Mouse (Mus musculus) forebrain, postnatal 0 days (tissue): ENCODE measurements at regions not wholly inside any gene's neighbourhood (a gene's known extent, or its start where the extent isn't known, plus 50 kb on each side); places are given as distances from the start of the nearest gene placed in this dataset.
"Not testable (repeated sequence)": the region's sequence is repeated elsewhere in the genome, so short reads cannot be mapped to it uniquely, and the experiment has no call there.

Source experiments
- ATAC-seq: fragments of 200-750 bp; cut with Nextera tagmentation; 2 replicates; pipeline ENCODE4 v1.8.0; 2017; ENCODE audit warnings: mild to moderate bottlenecking, moderate library complexity
- DNase-seq: peaks from one replicate; pipeline ENCODE4 v3.0.0-alpha.2; 2015
- H3K27ac ChIP-seq: fragments of 300-500 bp; sonication (generic); 2 replicates; pipeline ENCODE4 v1.5.1; 2014; ENCODE audit warnings: low read depth, mild to moderate bottlenecking, antibody characterized with exemption, low read length, moderate library complexity, mixed read lengths
- H3K27me3 ChIP-seq: fragments of 300-500 bp; sonication (generic); 2 replicates; pipeline ENCODE4 v1.6.1; 2014; ENCODE audit warnings: mild to moderate bottlenecking, low read length, mixed read lengths; ENCODE audit not compliant: insufficient read depth
- H3K36me3 ChIP-seq: fragments of 300-500 bp; sonication (generic); 2 replicates; pipeline ENCODE4 v1.6.1; 2014; ENCODE audit warnings: mild to moderate bottlenecking, moderate library complexity; ENCODE audit not compliant: insufficient read depth
- H3K4me1 ChIP-seq: fragments of 300-500 bp; sonication (generic); 2 replicates; pipeline ENCODE4 v1.6.1; 2014; ENCODE audit warnings: antibody characterized with exemption; ENCODE audit not compliant: insufficient read depth
- H3K4me2 ChIP-seq: fragments of 300-500 bp; sonication (generic); 2 replicates; pipeline ENCODE4 v1.6.1; 2014; ENCODE audit warnings: low read depth, mild to moderate bottlenecking, moderate library complexity
- H3K4me3 ChIP-seq: fragments of 300-500 bp; sonication (generic); 2 replicates; pipeline ENCODE4 v1.5.1; 2014; ENCODE audit warnings: low read depth, low read length, mixed read lengths
- H3K9ac ChIP-seq: fragments of 300-500 bp; sonication (generic); 2 replicates; pipeline ENCODE4 v1.6.1; 2014; ENCODE audit warnings: mild to moderate bottlenecking
- H3K9me3 ChIP-seq: fragments of 300-500 bp; sonication (generic); 2 replicates; pipeline ENCODE4 v1.6.1; 2016; ENCODE audit warnings: low read length
- CTCF ChIP-seq: sonication (generic); IDR thresholded peaks from 2 replicates; pipeline ENCODE4 v1.5.1; 2016; ENCODE audit warnings: antibody characterized with exemption, control low read depth, low read depth
- WGBS: fragments of 180-500 bp; shearing (Covaris S2); extraction: QIAGEN DNeasy Blood & Tissue Kit; methylation state at CpG from one replicate; pipeline ENCODE4 v1.1.7; 2014; 5-methylcytosine and 5-hydroxymethylcytosine counted together

GRCm38 (mm10) chr6:22668190-22668975 lies 206.9 kb upstream of the Ptprz1 start:
- Histone ChIP-seq H3K36me3 (no peaks in the 10 kb centered on the region), H3K27ac (no peak overlapping the region), H3K4me1 (no peaks in the 10 kb centered on the region), H3K4me3 (no peak overlapping the region), H3K9ac (no peak overlapping the region), H3K27me3 (no peaks in the 10 kb centered on the region), H3K4me2 (no peak overlapping the region), H3K9me3 (no peaks in the 10 kb centered on the region)
- no peak for TF ChIP-seq CTCF
- DNase-seq, result no peak
- 60% methylated on average over 7 of the region's 7 CpGs for WGBS
- no peak for ATAC-seq

GRCm38 (mm10) chr6:22657401-22657800 lies 217.9 kb upstream of the Ptprz1 start:
- not testable (repeated sequence) for H3K9me3 ChIP-seq
- 96% methylated on average over 14 of the region's 15 CpGs for WGBS

GRCm38 (mm10) chr6:22640100-22640499 lies 235.2 kb upstream of the Ptprz1 start:
- H3K27ac ChIP-seq, result no peak overlapping the region
- ATAC-seq (no peak), DNase-seq (no peak)
- TF ChIP-seq CTCF, result no peak
- H3K4me2 ChIP-seq, result no peak overlapping the region
- no peaks in the 10 kb centered on the region for H3K4me1 ChIP-seq
- H3K4me3 ChIP-seq, result no peak overlapping the region
- no peak overlapping the region for H3K9ac ChIP-seq
- no peaks in the 10 kb centered on the region for H3K27me3 ChIP-seq
- H3K36me3 ChIP-seq, result no peaks in the 10 kb centered on the region
- H3K9me3 ChIP-seq, result no peaks in the 10 kb centered on the region

More at GRCm38 (mm10) chr6:22657401-22657800, 217.9 kb upstream of the Ptprz1 start:
- not testable (repeated sequence) for H3K36me3 ChIP-seq, H3K9ac ChIP-seq, ATAC-seq, H3K27me3 ChIP-seq, DNase-seq, H3K4me3 ChIP-seq, H3K4me2 ChIP-seq, H3K4me1 ChIP-seq, H3K27ac ChIP-seq

- H3K9me3 ChIP-seq, result no peaks in the 10 kb centered on the region
- no peak overlapping the region for H3K9ac ChIP-seq
- DNase-seq (peak; percentile 6), ATAC-seq (no peak)
- H3K4me3 ChIP-seq, result no peak overlapping the region
- H3K4me2 ChIP-seq, result no peak overlapping the region
- no peaks in the 10 kb centered on the region for H3K36me3 ChIP-seq
- no peak for TF ChIP-seq CTCF
- no peak overlapping the region for H3K27ac ChIP-seq
- H3K4me1 ChIP-seq, result no peaks in the 10 kb centered on the region
- WGBS, result 40% methylated on average over 3 of the region's 3 CpGs
- no peaks in the 10 kb centered on the region for H3K27me3 ChIP-seq
Observed at GRCm38 (mm10) chr6:22635141-22635540, 240.2 kb upstream of the Ptprz1 start.

- H3K9me3 ChIP-seq, result no peaks in the 10 kb centered on the region
- no peak overlapping the region for H3K4me3 ChIP-seq
- no peaks in the 10 kb centered on the region for H3K36me3 ChIP-seq
- ATAC-seq (no peak), DNase-seq (peak; percentile 6)
- no peaks in the 10 kb centered on the region for H3K27me3 ChIP-seq
- 33% methylated on average over 5 of the region's 5 CpGs for WGBS
- no peak for TF ChIP-seq CTCF
- H3K9ac ChIP-seq, result no peak overlapping the region
- H3K27ac ChIP-seq, result no peak overlapping the region
- no peak overlapping the region for H3K4me2 ChIP-seq
- H3K4me1 ChIP-seq, result no peaks in the 10 kb centered on the region
Observed at GRCm38 (mm10) chr6:22634740-22635139, 240.6 kb upstream of the Ptprz1 start.

GRCm38 (mm10) chr6:22591592-22591991 lies 235.5 kb upstream of the Fam3c start:
- no peak for DNase-seq
- Histone ChIP-seq H3K9me3 (no peaks in the 10 kb centered on the region), H3K4me3 (no peak overlapping the region), H3K4me1 (no peaks in the 10 kb centered on the region), H3K27ac (no peak overlapping the region), H3K9ac (no peak overlapping the region), H3K4me2 (no peak overlapping the region), H3K27me3 (no peaks in the 10 kb centered on the region), H3K36me3 (no peaks in the 10 kb centered on the region)
- peak; percentile 18; the same call in 1 of the 2 replicates for ATAC-seq
- 26% methylated on average over 5 of the region's 5 CpGs for WGBS
- no peak for TF ChIP-seq CTCF

GRCm38 (mm10) chr6:22584851-22585250 lies 228.8 kb upstream of the Fam3c start:
- DNase-seq (no peak), ATAC-seq (no peak)
- Histone ChIP-seq H3K9me3 (no peaks in the 10 kb centered on the region), H3K36me3 (no peaks in the 10 kb centered on the region), H3K27me3 (no peaks in the 10 kb centered on the region), H3K4me1 (no peaks in the 10 kb centered on the region), H3K9ac (no peak overlapping the region), H3K27ac (no peak overlapping the region), H3K4me2 (no peak overlapping the region), H3K4me3 (no peak overlapping the region)
- 61% methylated on average over 4 of the region's 4 CpGs for WGBS
- TF ChIP-seq CTCF, result no peak
